Mouse (Mus musculus): ENCODE measurements around the gene Ankrd55.

- TF ChIP-seq CTCF (IDR thresholded peaks at IDR 0.05; ENCODE audit: low read depth, low read length) (no peak), POLR2A (IDR thresholded peaks at IDR 0.05; ENCODE audit: insufficient read depth, low read length) (no peak)
Measured at GRCm38 (mm10) chr13:112337146-112337545, 48.9 kb downstream of the Ankrd55 start.
